8 mouse cellular contexts compared by ENCODE assay signal in genomic region chr17:31557124-31557880, GRCm38 (mm10). TPM values are rescaled to one million over a fixed set of nuclear protein-coding genes. Genes with fewer than 3 reads are reported as not detected.
DNase-seq lines count a peak whose midpoint lies in the region; ATAC-seq and TF ChIP-seq lines count a peak whose summit lies in the region.

No protein-coding gene starts in this region.

- no peak for TF ChIP-seq CTCF in lung, adult 2 months (IDR thresholded peaks at IDR 0.05; ENCODE audit: insufficient read depth, low read length)

- H3K27me3 ChIP-seq in embryonic facial prominence, embryonic 14.5 days (replicated peaks; ENCODE audit: control insufficient read depth, insufficient read depth, low read length): no peaks in the 10 kb centered on the region
- no peaks in the 10 kb centered on the region for H3K27me3 ChIP-seq in hindbrain, embryonic 10.5 days (ENCODE audit: insufficient read depth, poor library complexity, severe bottlenecking)

- H3K9me3 ChIP-seq in embryonic facial prominence, embryonic 14.5 days (ENCODE audit: control insufficient read depth, low read length): no peaks in the 10 kb centered on the region
- H3K9me3 ChIP-seq in hindbrain, embryonic 10.5 days: no peaks in the 10 kb centered on the region

- peak overlapping the region; percentile 49; the same call in 1 of the 2 replicates for H3K27ac ChIP-seq in embryonic facial prominence, embryonic 14.5 days (replicated peaks; ENCODE audit: low read depth, low read length)
- H3K27ac ChIP-seq in hindbrain, embryonic 10.5 days: peak overlapping the region; percentile 63; the same call in 1 of the 2 replicates

- H3K4me2 ChIP-seq in embryonic facial prominence, embryonic 14.5 days (ENCODE audit: low read depth, low read length): peak overlapping the region; percentile 14; the same call in 1 of the 2 replicates

- ATAC-seq in embryonic facial prominence, embryonic 14.5 days (ENCODE audit: low read depth): peak; percentile 87
- no peak for ATAC-seq in monocyte, adult 5-6 weeks (replicated peaks; ENCODE audit: insufficient number of reproducible peaks, low FRiP score, low TSS enrichment, poor library complexity, severe bottlenecking)

- no peak for DNase-seq in lung, adult 2 months
- no peak for DNase-seq in lung, postnatal 25 days (ENCODE audit: low spot score)
- DNase-seq in embryonic facial prominence, embryonic 14.5 days (ENCODE audit: low spot score): peak; percentile 90
- DNase-seq in hindbrain, embryonic 10.5 days (ENCODE audit: low spot score): peak; percentile 54
- DNase-seq in lung, postnatal 10 days: peak; percentile 80
- no peak for DNase-seq in left cerebral cortex, adult 8-10 months (ENCODE audit: low spot score in 2 of 2)
- no peak for DNase-seq in spleen, adult 12 weeks (ENCODE audit: low spot score)

- no peak overlapping the region for H3K9ac ChIP-seq in embryonic facial prominence, embryonic 14.5 days (ENCODE audit: low read depth, low read length)

- TF ChIP-seq POLR2A in lung, adult 2 months (IDR thresholded peaks at IDR 0.05; ENCODE audit: borderline replicate concordance, extremely low read depth, low read depth, low read length): no peak

- peak overlapping the region; percentile 35 for H3K4me3 ChIP-seq in lung, adult 2 months (replicated peaks; ENCODE audit: extremely low read depth, low read depth, low read length)
- no peak overlapping the region for H3K4me3 ChIP-seq in embryonic facial prominence, embryonic 14.5 days (ENCODE audit: low read depth, low read length)
- H3K4me3 ChIP-seq in hindbrain, embryonic 10.5 days: no peak overlapping the region

- H3K4me1 ChIP-seq in lung, adult 2 months (ENCODE audit: control insufficient read depth, insufficient read depth, low read length): no peaks in the 10 kb centered on the region
- peaks cover 17% of the 10 kb centered on the region for H3K4me1 ChIP-seq in embryonic facial prominence, embryonic 14.5 days (ENCODE audit: control insufficient read depth, insufficient read depth, low read length)
- peaks cover 15% of the 10 kb centered on the region for H3K4me1 ChIP-seq in hindbrain, embryonic 10.5 days (replicated peaks)

- WGBS in lung, adult 2 months: 54% methylated on average over 11 of the region's 11 CpGs
- WGBS in embryonic facial prominence, embryonic 14.5 days: 38% methylated on average over 11 of the region's 11 CpGs
- 71% methylated on average over 11 of the region's 11 CpGs for WGBS in hindbrain, embryonic 10.5 days

- H3K36me3 ChIP-seq in embryonic facial prominence, embryonic 14.5 days (ENCODE audit: control insufficient read depth, insufficient read depth, low read length): no peaks in the 10 kb centered on the region
- H3K36me3 ChIP-seq in hindbrain, embryonic 10.5 days: no peaks in the 10 kb centered on the region

RNA-seq across cellular contexts. Expression of gene Pknox1, which starts 7.2 kb away (rescaled TPM):
- polyA plus RNA-seq in lung, adult 2 months (2012; rRNA removed): 22.9 and 26.8 TPM in 2 replicates
- polyA plus RNA-seq in embryonic facial prominence, embryonic 14.5 days (2014; fragmentation: Nextera tagmentation; extraction: Ambion mirVana): 31.1 and 31.3 TPM in 2 replicates
- 21.1 and 24.8 TPM in 2 replicates for polyA plus RNA-seq in hindbrain, embryonic 10.5 days (2016; fragmentation: Nextera tagmentation; extraction: Ambion mirVana)
- total RNA-seq in monocyte, adult 5-6 weeks (2017): 26.9 to 32.1 TPM (median 29.4 TPM) in 3 replicates
- total RNA-seq in left cerebral cortex, adult 8-10 months (2022): 10 to 100 TPM; 14.0 to 18.8 (median 15.4) TPM

RNA-seq across cellular contexts. Expression of gene Ndufv3, which starts 37.4 kb away (rescaled TPM):
- polyA plus RNA-seq in lung, adult 2 months (2012; rRNA removed): 79.5 and 101 TPM in 2 replicates
- 283 and 316 TPM in 2 replicates for polyA plus RNA-seq in embryonic facial prominence, embryonic 14.5 days (2014; fragmentation: Nextera tagmentation; extraction: Ambion mirVana)
- polyA plus RNA-seq in hindbrain, embryonic 10.5 days (2016; fragmentation: Nextera tagmentation; extraction: Ambion mirVana): 261 and 297 TPM in 2 replicates
- 166 to 246 TPM (median 210 TPM) in 3 replicates for total RNA-seq in monocyte, adult 5-6 weeks (2017)
- 100 to 1,000 TPM; 255 to 279 (median 271) TPM for total RNA-seq in left cerebral cortex, adult 8-10 months (2022)

RNA-seq across cellular contexts. Expression of gene Wdr4, which starts 37.5 kb away (rescaled TPM):
- 20.1 and 20.6 TPM in 2 replicates for polyA plus RNA-seq in lung, adult 2 months (2012; rRNA removed)
- polyA plus RNA-seq in embryonic facial prominence, embryonic 14.5 days (2014; fragmentation: Nextera tagmentation; extraction: Ambion mirVana): 29.3 and 31.7 TPM in 2 replicates
- 60.8 and 68.0 TPM in 2 replicates for polyA plus RNA-seq in hindbrain, embryonic 10.5 days (2016; fragmentation: Nextera tagmentation; extraction: Ambion mirVana)
- total RNA-seq in monocyte, adult 5-6 weeks (2017): 4.3 to 6.1 TPM (median 5.3 TPM) in 3 replicates
- 10 to 100 TPM; 26.8 to 32.6 (median 27.9) TPM for total RNA-seq in left cerebral cortex, adult 8-10 months (2022)

Comparison
In these comparisons a context has a peak if more than half of its experiments do, and no peak if none do; other contexts are left out.
1. DNase-seq: peak in embryonic facial prominence, embryonic 14.5 days (single experiment), hindbrain, embryonic 10.5 days (single experiment) and lung, postnatal 10 days (single experiment); none in lung, adult 2 months (single experiment), lung, postnatal 25 days (single experiment), left cerebral cortex, adult 8-10 months (0 of 2) and spleen, adult 12 weeks (single experiment).